Mouse (Mus musculus): Measurements from ENCODE around the gene Lsm12. TPM values are rescaled to one million over a fixed set of nuclear protein-coding genes. Genes with fewer than 3 reads are reported as not detected.

Gene Lsm12
- polyA plus RNA-seq, 2 experiments, result 40.0 to 83.8 TPM

DNA sequence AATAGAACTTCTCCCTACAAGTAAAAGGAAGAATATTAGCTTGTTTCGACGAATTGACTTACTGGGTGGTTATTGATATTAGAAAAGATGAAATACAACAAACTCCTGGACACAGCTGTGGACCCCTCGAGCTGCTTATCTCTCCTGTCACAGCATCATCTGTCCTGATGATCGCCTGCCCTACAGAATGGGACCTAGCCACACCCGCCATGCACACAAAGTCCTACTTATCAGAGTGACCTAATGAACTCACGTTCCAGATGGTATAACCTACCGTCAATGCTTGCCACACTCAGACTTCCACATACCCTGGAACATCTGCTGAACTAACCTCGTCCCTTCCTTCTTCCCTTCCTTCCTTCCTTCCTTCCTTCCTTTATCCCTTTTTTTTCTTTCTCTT is 68.9 kb downstream of the Lsm12 start:
- DNase-seq (ENCODE audit: low spot score), result no peak
- Histone ChIP-seq H3K27ac (replicated peaks; ENCODE audit: low read depth, low read length) (no peak overlapping the region), H3K4me1 (ENCODE audit: control insufficient read depth, insufficient read depth, low read length) (no peaks in the 10 kb centered on the region), H3K4me2 (replicated peaks; ENCODE audit: low read depth, low read length, severe bottlenecking) (no peak overlapping the region), H3K27me3 (ENCODE audit: control insufficient read depth, insufficient read depth, low read length) (no peaks in the 10 kb centered on the region), H3K9ac (ENCODE audit: low read depth, low read length, severe bottlenecking) (no peak overlapping the region), H3K9me3 (ENCODE audit: control insufficient read depth, low read length) (no peaks in the 10 kb centered on the region), H3K36me3 (ENCODE audit: control insufficient read depth, insufficient read depth, low read length) (no peaks in the 10 kb centered on the region), H3K4me3 (replicated peaks; ENCODE audit: low read length) (no peak overlapping the region)
- WGBS, result 77% methylated on average over 8 of the region's 8 CpGs
- no peak for ATAC-seq (ENCODE audit: low FRiP score, low read depth)
- no peak for TF ChIP-seq POLR2A (IDR thresholded peaks at IDR 0.05; ENCODE audit: borderline replicate concordance, extremely low read depth, insufficient read depth, insufficient read length)

Small RNAs within 50 kb of the gene (microRNA-seq; reads per million reads assigned to microRNA genes)
- 0.92 reads per million for gene Mir8101

Other genes starting within 250 kb of the Lsm12 start
- gene Sost, start 218.3 kb downstream of the Lsm12 start, polyA plus RNA-seq (2012; rRNA removed), result 0.82 and 0.88 TPM in 2 replicates
- not detected in 2 replicates for gene Sost, start 218.3 kb downstream of the Lsm12 start, polyA plus RNA-seq (2014; fragmentation: Nextera tagmentation; extraction: Ambion mirVana)
- not detected in 2 replicates for gene Cfap97d1, start 201.0 kb downstream of the Lsm12 start, polyA plus RNA-seq (2012; rRNA removed)
- not detected in 2 replicates for gene Cfap97d1, start 201.0 kb downstream of the Lsm12 start, polyA plus RNA-seq (2014; fragmentation: Nextera tagmentation; extraction: Ambion mirVana)
- gene Dusp3, start 198.3 kb downstream of the Lsm12 start, polyA plus RNA-seq (2012; rRNA removed), result 20.1 and 21.1 TPM in 2 replicates
- gene Dusp3, start 198.3 kb downstream of the Lsm12 start, polyA plus RNA-seq (2014; fragmentation: Nextera tagmentation; extraction: Ambion mirVana), result 23.4 and 23.6 TPM in 2 replicates
- gene Mpp3, start 156.8 kb downstream of the Lsm12 start, polyA plus RNA-seq (2012; rRNA removed), result 15.7 and 17.8 TPM in 2 replicates
- 4.9 and 5.2 TPM in 2 replicates for gene Mpp3, start 156.8 kb downstream of the Lsm12 start, polyA plus RNA-seq (2014; fragmentation: Nextera tagmentation; extraction: Ambion mirVana)
- gene Cd300lg, start 143.8 kb downstream of the Lsm12 start, polyA plus RNA-seq (2012; rRNA removed), result 1.0 and 2.1 TPM in 2 replicates
- gene Cd300lg, start 143.8 kb downstream of the Lsm12 start, polyA plus RNA-seq (2014; fragmentation: Nextera tagmentation; extraction: Ambion mirVana), result 0.81 and 0.87 TPM in 2 replicates
- gene Mpp2, start 96.8 kb downstream of the Lsm12 start, polyA plus RNA-seq (2012; rRNA removed), result 20.5 and 26.7 TPM in 2 replicates
- 6.6 and 10.2 TPM in 2 replicates for gene Mpp2, start 96.8 kb downstream of the Lsm12 start, polyA plus RNA-seq (2014; fragmentation: Nextera tagmentation; extraction: Ambion mirVana)
- not detected in 2 replicates for gene Ppy, start 84.0 kb downstream of the Lsm12 start, polyA plus RNA-seq (2012; rRNA removed)
- gene Ppy, start 84.0 kb downstream of the Lsm12 start, polyA plus RNA-seq (2014; fragmentation: Nextera tagmentation; extraction: Ambion mirVana), result not detected in 2 replicates
- gene Pyy, start 77.5 kb downstream of the Lsm12 start, polyA plus RNA-seq (2012; rRNA removed), result not detected in 2 replicates
- gene Pyy, start 77.5 kb downstream of the Lsm12 start, polyA plus RNA-seq (2014; fragmentation: Nextera tagmentation; extraction: Ambion mirVana), result not detected in 2 replicates
- 0.06 and 0.09 TPM in 2 replicates for gene Nags, start 39.8 kb downstream of the Lsm12 start, polyA plus RNA-seq (2012; rRNA removed)
- not detected in 2 replicates for gene Nags, start 39.8 kb downstream of the Lsm12 start, polyA plus RNA-seq (2014; fragmentation: Nextera tagmentation; extraction: Ambion mirVana)
- gene Tmem101, start 28.9 kb downstream of the Lsm12 start, polyA plus RNA-seq (2012; rRNA removed), result 37.1 and 47.9 TPM in 2 replicates
- gene Tmem101, start 28.9 kb downstream of the Lsm12 start, polyA plus RNA-seq (2014; fragmentation: Nextera tagmentation; extraction: Ambion mirVana), result 29.7 and 34.5 TPM in 2 replicates
- 42.7 and 60.4 TPM in 2 replicates for gene G6pc3, start 4.3 kb upstream of the Lsm12 start, polyA plus RNA-seq (2012; rRNA removed)
- 27.6 and 33.7 TPM in 2 replicates for gene G6pc3, start 4.3 kb upstream of the Lsm12 start, polyA plus RNA-seq (2014; fragmentation: Nextera tagmentation; extraction: Ambion mirVana)
- gene Hdac5, start 44.9 kb upstream of the Lsm12 start, polyA plus RNA-seq (2012; rRNA removed), result 86.2 and 149 TPM in 2 replicates
- 46.7 and 57.4 TPM in 2 replicates for gene Hdac5, start 44.9 kb upstream of the Lsm12 start, polyA plus RNA-seq (2014; fragmentation: Nextera tagmentation; extraction: Ambion mirVana)
- 14.2 and 15.4 TPM in 2 replicates for gene BC030867, start 63.6 kb upstream of the Lsm12 start, polyA plus RNA-seq (2012; rRNA removed)
- gene BC030867, start 63.6 kb upstream of the Lsm12 start, polyA plus RNA-seq (2014; fragmentation: Nextera tagmentation; extraction: Ambion mirVana), result 11.8 and 11.9 TPM in 2 replicates
- gene Asb16, start 83.4 kb upstream of the Lsm12 start, polyA plus RNA-seq (2012; rRNA removed), result 2.2 and 2.8 TPM in 2 replicates
- gene Asb16, start 83.4 kb upstream of the Lsm12 start, polyA plus RNA-seq (2014; fragmentation: Nextera tagmentation; extraction: Ambion mirVana), result 0.25 and 0.48 TPM in 2 replicates
- 59.9 and 68.6 TPM in 2 replicates for gene Tmub2, start 99.6 kb upstream of the Lsm12 start, polyA plus RNA-seq (2012; rRNA removed)
- gene Tmub2, start 99.6 kb upstream of the Lsm12 start, polyA plus RNA-seq (2014; fragmentation: Nextera tagmentation; extraction: Ambion mirVana), result 52.6 and 53.5 TPM in 2 replicates
- 72.1 and 84.0 TPM in 2 replicates for gene Atxn7l3, start 111.3 kb upstream of the Lsm12 start, polyA plus RNA-seq (2012; rRNA removed)
- 21.0 and 23.1 TPM in 2 replicates for gene Atxn7l3, start 111.3 kb upstream of the Lsm12 start, polyA plus RNA-seq (2014; fragmentation: Nextera tagmentation; extraction: Ambion mirVana)
- 61.0 and 81.3 TPM in 2 replicates for gene Ubtf, start 134.4 kb upstream of the Lsm12 start, polyA plus RNA-seq (2012; rRNA removed)
- gene Ubtf, start 134.4 kb upstream of the Lsm12 start, polyA plus RNA-seq (2014; fragmentation: Nextera tagmentation; extraction: Ambion mirVana), result 79.7 and 89.4 TPM in 2 replicates
- gene Slc4a1, start 180.9 kb upstream of the Lsm12 start, polyA plus RNA-seq (2012; rRNA removed), result 3.5 and 4.3 TPM in 2 replicates
- 2.8 and 6.6 TPM in 2 replicates for gene Slc4a1, start 180.9 kb upstream of the Lsm12 start, polyA plus RNA-seq (2014; fragmentation: Nextera tagmentation; extraction: Ambion mirVana)
- gene Rundc3a, start 208.1 kb upstream of the Lsm12 start, polyA plus RNA-seq (2012; rRNA removed), result 2.9 and 3.2 TPM in 2 replicates
- 1.0 and 1.1 TPM in 2 replicates for gene Rundc3a, start 208.1 kb upstream of the Lsm12 start, polyA plus RNA-seq (2014; fragmentation: Nextera tagmentation; extraction: Ambion mirVana)
- gene Slc25a39, start 222.7 kb upstream of the Lsm12 start, polyA plus RNA-seq (2012; rRNA removed), result 120 and 181 TPM in 2 replicates
- 179 and 195 TPM in 2 replicates for gene Slc25a39, start 222.7 kb upstream of the Lsm12 start, polyA plus RNA-seq (2014; fragmentation: Nextera tagmentation; extraction: Ambion mirVana)
- 120 and 135 TPM in 2 replicates for gene Grn, start 245.0 kb upstream of the Lsm12 start, polyA plus RNA-seq (2012; rRNA removed)
- gene Grn, start 245.0 kb upstream of the Lsm12 start, polyA plus RNA-seq (2014; fragmentation: Nextera tagmentation; extraction: Ambion mirVana), result 118 and 133 TPM in 2 replicates